Mouse (Mus musculus): ENCODE measurements around the gene Gpr137. TPM values are rescaled to one million over a fixed set of nuclear protein-coding genes. Genes with fewer than 3 reads are reported as not detected.

Gene Gpr137
- polyA plus RNA-seq, 1 experiment = 39.9 TPM

GRCm38 (mm10) chr19:6924461-6925306, 17.6 kb downstream of the Gpr137 start:
- peak overlapping the region; percentile 63 for H3K4me2 ChIP-seq (ENCODE audit: low read depth)
- no peak for TF ChIP-seq TCF12 (IDR thresholded peaks at IDR 0.05; ENCODE audit: insufficient read depth, poor library complexity, severe bottlenecking)
- no peak for TF ChIP-seq POLR2AphosphoS2 (IDR thresholded peaks at IDR 0.05; ENCODE audit: insufficient read length, low read depth)
- no peak for TF ChIP-seq SRF (IDR thresholded peaks at IDR 0.05; ENCODE audit: control insufficient read depth, insufficient read length, low read depth)
- TF ChIP-seq USF1 (IDR thresholded peaks at IDR 0.05; ENCODE audit: low read depth) = no peak
- TF ChIP-seq MAX (IDR thresholded peaks at IDR 0.05; ENCODE audit: low read depth) = no peak
- TF ChIP-seq CEBPB (IDR thresholded peaks at IDR 0.05; ENCODE audit: insufficient read depth, poor library complexity, severe bottlenecking) = no peak
- TF ChIP-seq MYOD1 (IDR thresholded peaks at IDR 0.05; ENCODE audit: control insufficient read depth in 1 of 3, insufficient read length in 2 of 3, low read depth in 2 of 3) = no peak
- TF ChIP-seq MYOG (IDR thresholded peaks at IDR 0.05; ENCODE audit: control insufficient read depth in 1 of 3, insufficient read depth in 1 of 3, insufficient read length in 2 of 3, low read depth in 2 of 3) = no peak
- no peak for TF ChIP-seq REST (IDR thresholded peaks at IDR 0.05; ENCODE audit: insufficient read depth, insufficient read length)
- no peak for TF ChIP-seq E2F4 (IDR thresholded peaks at IDR 0.05; ENCODE audit: insufficient read depth)
- TF ChIP-seq POLR2A (IDR thresholded peaks at IDR 0.05; ENCODE audit: insufficient read length, low read depth) = no peak

GRCm38 (mm10) chr19:6922901-6923735, 19.2 kb downstream of the Gpr137 start:
- no peaks in the 10 kb centered on the region for H3K36me3 ChIP-seq (ENCODE audit: control insufficient read depth, insufficient read depth)
- H3K27me3 ChIP-seq (ENCODE audit: control insufficient read depth, insufficient read depth, insufficient read length) = no peaks in the 10 kb centered on the region
- no peak overlapping the region for H3ac ChIP-seq (ENCODE audit: control insufficient read depth, insufficient read length)
- TF ChIP-seq POLR2A (IDR thresholded peaks at IDR 0.05; ENCODE audit: insufficient read length, low read depth) = no peak
- TF ChIP-seq REST (IDR thresholded peaks at IDR 0.05; ENCODE audit: insufficient read depth, insufficient read length) = no peak
- no peak for TF ChIP-seq MYOG (IDR thresholded peaks at IDR 0.05; ENCODE audit: control insufficient read depth in 1 of 3, insufficient read depth in 1 of 3, insufficient read length in 2 of 3, low read depth in 2 of 3)
- no peak for TF ChIP-seq MYOD1 (IDR thresholded peaks at IDR 0.05; ENCODE audit: control insufficient read depth in 1 of 3, insufficient read length in 2 of 3, low read depth in 2 of 3)
- no peak for TF ChIP-seq POLR2AphosphoS2 (IDR thresholded peaks at IDR 0.05; ENCODE audit: insufficient read length, low read depth)
- TF ChIP-seq TCF3 (IDR thresholded peaks at IDR 0.05; ENCODE audit: insufficient read length, low read depth) = no peak
- no peak for TF ChIP-seq SRF (IDR thresholded peaks at IDR 0.05; ENCODE audit: control insufficient read depth, insufficient read length, low read depth)
- no peak for TF ChIP-seq E2F4 (IDR thresholded peaks at IDR 0.05; ENCODE audit: insufficient read depth)
- no peak for TF ChIP-seq MAX (IDR thresholded peaks at IDR 0.05; ENCODE audit: low read depth)
- TF ChIP-seq USF1 (IDR thresholded peaks at IDR 0.05; ENCODE audit: low read depth) = no peak
- no peak for TF ChIP-seq CEBPB (IDR thresholded peaks at IDR 0.05; ENCODE audit: insufficient read depth, poor library complexity, severe bottlenecking)
- TF ChIP-seq TCF12 (IDR thresholded peaks at IDR 0.05; ENCODE audit: insufficient read depth, poor library complexity, severe bottlenecking) = no peak
- H3K4me2 ChIP-seq (ENCODE audit: low read depth) = peak overlapping the region; percentile 97
- peak overlapping the region; percentile 56 for H3K4me3 ChIP-seq
- peaks cover 23% of the 10 kb centered on the region for H3K79me2 ChIP-seq (ENCODE audit: control insufficient read depth, insufficient read depth)

More at GRCm38 (mm10) chr19:6924461-6925306, 17.6 kb downstream of the Gpr137 start:
- no peak overlapping the region for H3K4me3 ChIP-seq
- no peak overlapping the region for H3ac ChIP-seq (ENCODE audit: control insufficient read depth, insufficient read length)
- H3K79me2 ChIP-seq (ENCODE audit: control insufficient read depth, insufficient read depth) = peaks cover 12% of the 10 kb centered on the region
- no peaks in the 10 kb centered on the region for H3K27me3 ChIP-seq (ENCODE audit: control insufficient read depth, insufficient read depth, insufficient read length)
- no peaks in the 10 kb centered on the region for H3K36me3 ChIP-seq (ENCODE audit: control insufficient read depth, insufficient read depth)

DNA sequence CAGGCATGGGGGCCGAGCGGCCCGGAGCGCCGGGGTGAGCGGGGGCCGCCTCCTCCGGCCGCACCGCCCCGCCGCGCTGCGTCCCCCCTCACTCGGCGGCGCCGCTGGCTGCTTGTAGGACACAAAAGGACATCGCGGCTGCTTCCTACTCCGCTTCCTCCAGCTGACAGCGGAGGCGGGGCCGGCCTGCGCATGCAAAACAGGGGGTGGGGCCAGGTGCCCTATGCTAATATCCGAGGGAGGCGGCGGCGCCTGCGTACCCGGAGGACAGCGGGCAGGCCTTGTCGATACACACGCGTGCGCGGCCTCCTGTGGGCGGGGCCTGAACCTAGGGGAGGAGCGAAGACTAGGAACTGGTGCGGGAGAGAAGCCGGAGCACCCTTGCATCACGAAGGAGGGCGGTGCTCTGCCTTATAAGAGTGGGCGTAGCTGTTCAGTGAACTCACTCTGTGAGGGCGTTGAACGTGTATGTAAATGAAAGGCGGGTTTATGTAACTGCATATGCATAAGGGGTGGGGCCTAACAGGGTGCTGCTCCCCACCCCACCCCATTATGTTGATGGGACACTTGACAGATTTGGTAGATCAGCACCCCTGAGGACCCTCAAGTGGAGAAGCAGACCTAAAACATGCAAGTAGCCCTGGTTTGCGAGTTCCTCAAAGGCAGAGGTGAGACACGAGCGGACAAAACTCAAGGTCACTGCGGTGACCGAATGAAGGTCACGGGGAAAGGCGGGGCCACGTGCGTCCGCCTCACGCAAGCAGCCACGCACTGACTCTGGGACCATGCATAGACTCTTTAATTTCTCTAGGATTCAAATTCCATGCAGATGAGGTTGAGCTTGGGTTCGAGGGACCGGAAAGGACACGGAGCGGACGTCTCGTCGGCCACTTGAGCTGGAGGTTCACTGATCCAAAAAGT, 20.4 kb downstream of the Gpr137 start, which contains the start of gene Esrra:
Gene Esrra (minus strand): TSS at position 167 of the 921 bp plus-strand sequence.
- no peaks in the 10 kb centered on the region for H3K27me3 ChIP-seq (ENCODE audit: control insufficient read depth, insufficient read depth, insufficient read length)
- peak within 1 kb of the TSS; percentile 56 for H3K4me3 ChIP-seq
- peak within 1 kb of the TSS; percentile 97 for H3K4me2 ChIP-seq (ENCODE audit: low read depth)
- H3K36me3 ChIP-seq (ENCODE audit: control insufficient read depth, insufficient read depth) = no peaks in the 10 kb centered on the region
- TF ChIP-seq CEBPB (IDR thresholded peaks at IDR 0.05; ENCODE audit: insufficient read depth, poor library complexity, severe bottlenecking) (0 out of 2 replicates have a peak, but pooled peaks have one; percentile 27), MYOG (IDR thresholded peaks at IDR 0.05; ENCODE audit: control insufficient read depth in 1 of 3, insufficient read depth in 1 of 3, insufficient read length in 2 of 3, low read depth in 2 of 3) (peak in 1 of 3 experiments; percentile 35), USF1 (IDR thresholded peaks at IDR 0.05; ENCODE audit: low read depth) (peak; percentile 58), POLR2A (IDR thresholded peaks at IDR 0.05; ENCODE audit: insufficient read length, low read depth) (peak; percentile 81), POLR2AphosphoS2 (IDR thresholded peaks at IDR 0.05; ENCODE audit: insufficient read length, low read depth) (peak; percentile 80), TCF3 (IDR thresholded peaks at IDR 0.05; ENCODE audit: insufficient read length, low read depth) (no peak), MYOD1 (IDR thresholded peaks at IDR 0.05; ENCODE audit: control insufficient read depth in 1 of 3, insufficient read length in 2 of 3, low read depth in 2 of 3) (peak in 2 of 3 experiments; percentile 14 to 63), E2F4 (IDR thresholded peaks at IDR 0.05; ENCODE audit: insufficient read depth) (no peak), TCF12 (IDR thresholded peaks at IDR 0.05; ENCODE audit: insufficient read depth, poor library complexity, severe bottlenecking) (no peak), SRF (IDR thresholded peaks at IDR 0.05; ENCODE audit: control insufficient read depth, insufficient read length, low read depth) (peak; percentile 23), REST (IDR thresholded peaks at IDR 0.05; ENCODE audit: insufficient read depth, insufficient read length) (no peak), MAX (IDR thresholded peaks at IDR 0.05; ENCODE audit: low read depth) (no peak)
- H3ac ChIP-seq (ENCODE audit: control insufficient read depth, insufficient read length) = peak within 1 kb of the TSS; percentile 78
- peaks cover 23% of the 10 kb centered on the region for H3K79me2 ChIP-seq (ENCODE audit: control insufficient read depth, insufficient read depth)

Measured in myocyte (in vitro differentiated cells).